In genomic region chr3:141191653-141192052, GRCm38 (mm10) we compare ENCODE assay signal across 33 mouse cellular contexts. TPM values are rescaled to one million over a fixed set of nuclear protein-coding genes. Genes with fewer than 3 reads are reported as not detected.
A peak's percentile ranks its signal among the peaks of the same experiment; 100 is the strongest.
DNase-seq lines count a peak whose midpoint lies in the region; ATAC-seq and TF ChIP-seq lines count a peak whose summit lies in the region.
"Had no signal": no experiment of that assay in that cellular context is flagged by ENCODE, and none has a peak within 500 bp of the region (broad histone marks: within the 10 kb centered on the region; RNA-seq: fewer than 3 reads in every experiment).

No protein-coding gene starts in this region.

- no peaks in the 10 kb centered on the region for H3K9me3 ChIP-seq in CH12.LX (replicated peaks; ENCODE audit: low read length)
- H3K9me3 ChIP-seq in midbrain, postnatal 0 days (ENCODE audit: low read length) = no peaks in the 10 kb centered on the region
- H3K9me3 ChIP-seq: forebrain, embryonic 10.5 days; forebrain, embryonic 13.5 days; G1E; heart, embryonic 13.5 days had no signal

- no peak overlapping the region for H3K4me3 ChIP-seq in CH12.LX (replicated peaks in 1 of 3; ENCODE audit: low read depth in 2 of 3, low read length in 2 of 3, poor library complexity in 1 of 3)
- H3K4me3 ChIP-seq in midbrain, postnatal 0 days (ENCODE audit: low read depth, low read length) = no peak overlapping the region
- H3K4me3 ChIP-seq: forebrain, embryonic 10.5 days; forebrain, embryonic 13.5 days; heart, embryonic 13.5 days had no signal

- H3K4me1 ChIP-seq in CH12.LX (ENCODE audit: control insufficient read depth in 1 of 2, insufficient read depth in 2 of 2) = peaks cover 10 to 44% of the 10 kb centered on the region in 2 experiments
- H3K4me1 ChIP-seq in midbrain, postnatal 0 days (ENCODE audit: insufficient read depth, low read length) = no peaks in the 10 kb centered on the region
- H3K4me1 ChIP-seq: forebrain, embryonic 13.5 days; heart, embryonic 13.5 days had no signal

- H3K27me3 ChIP-seq in CH12.LX (replicated peaks) = no peaks in the 10 kb centered on the region
- no peaks in the 10 kb centered on the region for H3K27me3 ChIP-seq in midbrain, postnatal 0 days (ENCODE audit: insufficient read depth, low read length)
- H3K27me3 ChIP-seq: forebrain, embryonic 13.5 days; heart, embryonic 13.5 days; Patski had no signal

- dilution Hi-C loops in CH12.LX (cut with MboI; ENCODE audit: extremely low pct_ligation_motif_present, extremely low pct_unique_long_range_greater_than_20kb, low sequenced_read_pairs) = no loop called here

- TF ChIP-seq RAD21 in CH12.LX (IDR thresholded peaks at IDR 0.05; ENCODE audit: low read depth, low read length) = no peak; the same call in none of the 2 replicates

- H3K79me2 ChIP-seq in CH12.LX (replicated peaks; ENCODE audit: control insufficient read depth, extremely low read depth, insufficient read depth, poor library complexity, severe bottlenecking) = no peaks in the 10 kb centered on the region; the same call in 1 of the 2 replicates

- H3K9ac ChIP-seq in CH12.LX (ENCODE audit: insufficient read depth, low read depth) = no peak overlapping the region
- H3K9ac ChIP-seq in midbrain, postnatal 0 days (replicated peaks; ENCODE audit: low read length, poor library complexity, severe bottlenecking) = no peak overlapping the region
- H3K9ac ChIP-seq: forebrain, embryonic 13.5 days; heart, embryonic 13.5 days; hindbrain, embryonic 14.5 days had no signal

- TF ChIP-seq EP300 in CH12.LX (IDR thresholded peaks at IDR 0.05; ENCODE audit: low read length) = peak; percentile 96

- peak; percentile 97 for ATAC-seq in common myeloid progenitor, adult 5-6 weeks (replicated peaks; ENCODE audit: low read depth, poor library complexity, severe bottlenecking)
- peak; percentile 100 for ATAC-seq in megakaryocyte progenitor cell, adult 5-6 weeks (replicated peaks; ENCODE audit: poor library complexity)
- no peak for ATAC-seq in midbrain, postnatal 0 days (ENCODE audit: low FRiP score)
- ATAC-seq: forebrain, embryonic 13.5 days; forebrain, embryonic 16.5 days; hindbrain, postnatal 0 days; inflammation-experienced regulatory T-cells, adult 6 months; Patski had no signal

- no peaks in the 10 kb centered on the region for H3K36me3 ChIP-seq in CH12.LX (replicated peaks in 1 of 2; ENCODE audit: control insufficient read depth in 1 of 2, insufficient read depth in 1 of 2, low read length in 1 of 2)
- no peaks in the 10 kb centered on the region for H3K36me3 ChIP-seq in midbrain, postnatal 0 days (ENCODE audit: insufficient read depth, low read length)
- H3K36me3 ChIP-seq: forebrain, embryonic 10.5 days; G1E; heart, embryonic 13.5 days had no signal

- H3K27ac ChIP-seq in CH12.LX (ENCODE audit: insufficient read depth, low read depth) = peak overlapping the region; percentile 53
- H3K27ac ChIP-seq in midbrain, postnatal 0 days (ENCODE audit: low read depth, low read length) = no peak overlapping the region
- H3K27ac ChIP-seq: forebrain, embryonic 10.5 days; forebrain, embryonic 13.5 days; heart, embryonic 13.5 days; hindbrain, embryonic 14.5 days; hindbrain, postnatal 0 days had no signal

- TF ChIP-seq POLR2A in CH12.LX (IDR thresholded peaks at IDR 0.05; ENCODE audit: low read depth, low read length) = no peak

- WGBS in midbrain, postnatal 0 days = 71% methylated on average over 3 of the region's 3 CpGs

- H3K4me2 ChIP-seq in CH12.LX (ENCODE audit: insufficient read depth, low read depth, poor library complexity, severe bottlenecking) = peak overlapping the region; percentile 17
- no peak overlapping the region for H3K4me2 ChIP-seq in midbrain, postnatal 0 days (ENCODE audit: low read depth, low read length, poor library complexity, severe bottlenecking)
- H3K4me2 ChIP-seq: forebrain, embryonic 13.5 days; heart, embryonic 13.5 days; hindbrain, embryonic 14.5 days had no signal

- no peak for TF ChIP-seq CTCF in CH12.LX (conservative IDR thresholded peaks at IDR 0.05 in 1 of 2, IDR thresholded peaks at IDR 0.05 in 1 of 2; ENCODE audit: low read depth in 2 of 2, low read length in 2 of 2)
- no peak for TF ChIP-seq CTCF in midbrain, postnatal 0 days (IDR thresholded peaks at IDR 0.05)

- in situ Hi-C loops in CH12.LX (cut with MboI; ENCODE audit: low pct_ligation_motif_present, low pct_unique_long_range_greater_than_20kb, low sequenced_read_pairs) = no loop called here

- DNase-seq in CH12.LX (ENCODE audit: extremely low read depth) = peak; percentile 94
- no peak for DNase-seq in midbrain, postnatal 0 days (ENCODE audit: low spot score)
- no peak for DNase-seq in T-cell, adult 2 months (ENCODE audit: low spot score)
- no peak for DNase-seq in lung, postnatal 14 days
- DNase-seq: adrenal gland, adult 2 months; adrenal gland, postnatal 14 days; cerebellum, adult 11-12 months; cerebellum, adult 8-10 months; cerebellum, postnatal 10 days; cerebellum, postnatal 36 days; gastrocnemius, postnatal 10 days; gastrocnemius, postnatal 36 days; heart, adult 11 months; heart, postnatal 14 days; heart, postnatal 4 days had no signal

TF ChIP-seq in CH12.LX, 34 proteins besides CTCF, POLR2A, EP300 and RAD21:
- TF ChIP-seq ZMIZ1 (IDR thresholded peaks at IDR 0.05; ENCODE audit: low read depth, low read length) (no peak), E2F4 (IDR thresholded peaks at IDR 0.05; ENCODE audit: insufficient replicate concordance, low read depth, low read length) (0 out of 2 replicates have a peak, but pooled peaks have one; percentile 68), RCOR1 (conservative IDR thresholded peaks at IDR 0.05; ENCODE audit: low read depth, low read length) (no peak), CHD2 (IDR thresholded peaks at IDR 0.05; ENCODE audit: low read length) (peak; percentile 90), KAT2A (IDR thresholded peaks at IDR 0.05; ENCODE audit: insufficient replicate concordance, low read length) (no peak), MEF2A (IDR thresholded peaks at IDR 0.05; ENCODE audit: borderline replicate concordance, low read depth, low read length) (peak; percentile 96), ZC3H11A (IDR thresholded peaks at IDR 0.05; ENCODE audit: low read depth, low read length) (no peak), USF2 (conservative IDR thresholded peaks at IDR 0.05; ENCODE audit: low read depth, low read length) (no peak), TCF12 (IDR thresholded peaks at IDR 0.05; ENCODE audit: low read depth, low read length) (peak; percentile 67), MAX (IDR thresholded peaks at IDR 0.05; ENCODE audit: low read length) (no peak), CHD1 (IDR thresholded peaks at IDR 0.05; ENCODE audit: low read depth, low read length) (no peak), TBP (conservative IDR thresholded peaks at IDR 0.05; ENCODE audit: low read depth, low read length) (peak; percentile 86), PAX5 (IDR thresholded peaks at IDR 0.05; ENCODE audit: low read length) (no peak), GABPA (IDR thresholded peaks at IDR 0.05; ENCODE audit: insufficient replicate concordance, low read depth, low read length) (peak; percentile 12; the same call in 1 of the 2 replicates), MAFK (IDR thresholded peaks at IDR 0.05; ENCODE audit: insufficient replicate concordance, low read length) (0 out of 2 replicates have a peak, but pooled peaks have one; percentile 32), IRF4 (IDR thresholded peaks at IDR 0.05; ENCODE audit: low read depth, low read length) (peak; percentile 99), BHLHE40 (IDR thresholded peaks at IDR 0.05; ENCODE audit: low read depth, low read length) (peak; percentile 77), MAZ (IDR thresholded peaks at IDR 0.05; ENCODE audit: low read depth, low read length) (peak; percentile 67; the same call in 1 of the 2 replicates), MYC (IDR thresholded peaks at IDR 0.05; ENCODE audit: low read depth, low read length) (peak; percentile 79; the same call in 1 of the 2 replicates), JUND (conservative IDR thresholded peaks at IDR 0.05; ENCODE audit: low read depth, low read length) (peak; percentile 71; the same call in 1 of the 2 replicates), JUN (IDR thresholded peaks at IDR 0.05; ENCODE audit: insufficient read depth, low read depth, low read length) (peak; percentile 57), ETS1 (conservative IDR thresholded peaks at IDR 0.05; ENCODE audit: low read depth, low read length) (peak; percentile 96), POLR2AphosphoS2 (IDR thresholded peaks at IDR 0.05; ENCODE audit: low read depth, low read length) (no peak), ELF1 (IDR thresholded peaks at IDR 0.05; ENCODE audit: low read depth, low read length) (0 out of 2 replicates have a peak, but pooled peaks have one; percentile 33)

RNA-seq across cellular contexts. Expression of gene Pdha2, which starts 20.5 kb away (rescaled TPM):
- total RNA-seq in CH12.LX (2012; rRNA removed) (0.04 TPM in 1 of 2 replicates, not detected in the other), CH12.LX (2014; rRNA removed) (not detected in 2 replicates)
- polyA plus RNA-seq in CH12.LX (2012; ENCODE audit: insufficient read length, low read depth) = not detected in 2 replicates
- not detected in 2 replicates for total RNA-seq in common myeloid progenitor, adult 5-6 weeks (2017)
- not detected in 2 replicates for total RNA-seq in megakaryocyte progenitor cell, adult 5-6 weeks (2015)
- total RNA-seq in megakaryocyte progenitor cell, adult 5-6 weeks (2017) = not detected in 2 replicates
- total RNA-seq in midbrain, postnatal 0 days (2014; rRNA removed) = not detected in 2 replicates
- not detected in 2 replicates for polyA plus RNA-seq in midbrain, postnatal 0 days (2015; fragmentation: Nextera tagmentation; extraction: Ambion mirVana)
- total RNA-seq: adrenal gland, adult 2 months; adrenal gland, postnatal 14 days; adrenal gland, postnatal 4 days; gastrocnemius, adult 18-20 months; gastrocnemius, postnatal 10 days; gastrocnemius, postnatal 36 days; heart, adult 8-10 months; heart, postnatal 14 days; heart, postnatal 4 days; hindbrain, postnatal 0 days had no signal
- polyA plus RNA-seq: adrenal gland, adult 2 months; embryonic facial prominence, embryonic 11.5 days; embryonic facial prominence, embryonic 14.5 days; forebrain, embryonic 10.5 days; forebrain, embryonic 13.5 days; forebrain, embryonic 16.5 days; G1E; heart, embryonic 13.5 days; heart, embryonic 16.5 days; hindbrain, embryonic 11.5 days; hindbrain, embryonic 14.5 days; hindbrain, postnatal 0 days; inflammation-experienced regulatory T-cells, adult 6 months; Patski had no signal
